Mouse (Mus musculus) gastrocnemius, postnatal 36 days (tissue): ENCODE data around the gene Catsperz. TPM values are rescaled to one million over a fixed set of nuclear protein-coding genes. Genes with fewer than 3 reads are reported as not detected.

Source experiments
- microRNA-seq, 2 experiments: library from miRNA; unstranded; fragments of <30 nt; microRNA quantifications; one replicate each; pipeline ENCODE4 v1.2.0; 2021
- total RNA-seq, 2 experiments: library from RNA; stranded (reverse); gene quantifications; 2 replicates each; pipeline ENCODE4 v1.2.3; 2021

Catsperz gene
- total RNA-seq, 2 experiments from 2014 or later, result not detected

Small RNA genes lying within 50 kb of the gene (microRNA-seq; reads per million reads assigned to microRNA genes)
- 1.5 to 2.1 reads per million in 2 experiments for gene Mir6990

Other genes with a start within 250 kb of the Catsperz start
- 1 to 10 TPM; 8.1 to 8.5 TPM for gene Rps6ka4, start 84.7 kb downstream of the Catsperz start, total RNA-seq
- under 1 TPM; 0.37 to 0.56 TPM for gene Ccdc88b, start 67.2 kb downstream of the Catsperz start, total RNA-seq
- gene Trmt112, start 15.7 kb downstream of the Catsperz start, total RNA-seq, result 10 to 100 TPM; 31.7 to 38.8 TPM
- 100 to 1,000 TPM; 204 to 205 TPM for gene Prdx5, start 15.3 kb downstream of the Catsperz start, total RNA-seq
- gene Esrra, start 3.6 kb downstream of the Catsperz start, total RNA-seq, result 10 to 100 TPM; 84.3 to 85.3 TPM
- gene Kcnk4, start 9.1 kb upstream of the Catsperz start, total RNA-seq, result not detected
- gene Bad, start 16.5 kb upstream of the Catsperz start, total RNA-seq, result 10 to 100 TPM; 10.7 to 14.1 TPM
- 1 to 10 TPM; 9.4 to 9.7 TPM for gene Gpr137, start 17.1 kb upstream of the Catsperz start, total RNA-seq
- 100 to 1,000 TPM; 105 to 128 TPM for gene Ppp1r14b, start 49.6 kb upstream of the Catsperz start, total RNA-seq
- gene Plcb3, start 51.1 kb upstream of the Catsperz start, total RNA-seq, result 10 to 100 TPM in 1 of 2 experiments, 1 to 10 TPM in 1; 8.1 to 10.7 TPM
- gene Fkbp2, start 55.1 kb upstream of the Catsperz start, total RNA-seq, result 10 to 100 TPM in 1 of 2 experiments, 1 to 10 TPM in 1; 7.5 to 11.6 TPM
- gene Vegfb, start 62.3 kb upstream of the Catsperz start, total RNA-seq, result 100 to 1,000 TPM; 140 to 153 TPM
- gene Dnajc4, start 67.2 kb upstream of the Catsperz start, total RNA-seq, result 10 to 100 TPM; 31.1 to 36.4 TPM
- 10 to 100 TPM; 11.4 to 16.5 TPM for gene Nudt22, start 70.7 kb upstream of the Catsperz start, total RNA-seq
- gene Trpt1, start 70.8 kb upstream of the Catsperz start, total RNA-seq, result 10 to 100 TPM; 21.0 to 23.2 TPM
- gene Fermt3, start 94.1 kb upstream of the Catsperz start, total RNA-seq, result 1 to 10 TPM; 1.1 to 1.5 TPM
- 10 to 100 TPM; 80.7 to 91.9 TPM for gene Stip1, start 114.6 kb upstream of the Catsperz start, total RNA-seq
- 100 to 1,000 TPM; 240 to 280 TPM for gene Macrod1, start 131.4 kb upstream of the Catsperz start, total RNA-seq
- gene Flrt1, start 180.3 kb upstream of the Catsperz start, total RNA-seq, result under 1 TPM; 0.36 to 0.49 TPM